Mouse (Mus musculus) hindbrain, embryonic 10.5 days (tissue): ENCODE data around the gene Nrxn3. TPM values are rescaled to one million over a fixed set of nuclear protein-coding genes. Genes with fewer than 3 reads are reported as not detected.

Source experiments
- DNase-seq: peaks from one replicate; pipeline ENCODE4 v3.0.0-alpha.2; 2017; ENCODE audit warnings: low spot score
- H3K27ac ChIP-seq: fragments of 300-500 bp; sonication (generic); 2 replicates; pipeline ENCODE4 v1.5.1; 2016; ENCODE audit warnings: mild to moderate bottlenecking, moderate library complexity
- H3K27me3 ChIP-seq: fragments of 300-500 bp; sonication (generic); 2 replicates; pipeline ENCODE4 v1.6.1; 2016; ENCODE audit warnings: mild to moderate bottlenecking; ENCODE audit not compliant: poor library complexity, insufficient read depth, severe bottlenecking
- H3K36me3 ChIP-seq: fragments of 300-500 bp; sonication (generic); 2 replicates; pipeline ENCODE4 v1.6.1; 2016; ENCODE audit warnings: mild to moderate bottlenecking, moderate library complexity
- H3K4me1 ChIP-seq: fragments of 300-500 bp; sonication (generic); replicated peaks from 2 replicates; pipeline ENCODE4 v1.6.1; 2016; ENCODE audit warnings: mild to moderate bottlenecking
- H3K4me3 ChIP-seq: fragments of 300-500 bp; sonication (generic); 2 replicates; pipeline ENCODE4 v1.5.1; 2016; ENCODE audit warnings: mild to moderate bottlenecking, moderate library complexity
- H3K9me3 ChIP-seq: fragments of 300-500 bp; sonication (generic); 2 replicates; pipeline ENCODE4 v1.6.1; 2016; ENCODE audit warnings: mild to moderate bottlenecking, moderate library complexity
- WGBS: fragments of 180-500 bp; shearing (Covaris S2); methylation state at CpG from one replicate; pipeline ENCODE4 v1.1.7; 2016; 5-methylcytosine and 5-hydroxymethylcytosine counted together
- polyA plus RNA-seq: library from polyadenylated mRNA; unstranded; fragments of >200 nt; fragmentation: Nextera tagmentation; extraction: Ambion mirVana; gene quantifications from 2 replicates; pipeline ENCODE4 v1.2.1, GENCODE M21; 2016

Nrxn3 gene
- polyA plus RNA-seq, 1 experiment from 2014 or later: 23.5 TPM

DNA sequence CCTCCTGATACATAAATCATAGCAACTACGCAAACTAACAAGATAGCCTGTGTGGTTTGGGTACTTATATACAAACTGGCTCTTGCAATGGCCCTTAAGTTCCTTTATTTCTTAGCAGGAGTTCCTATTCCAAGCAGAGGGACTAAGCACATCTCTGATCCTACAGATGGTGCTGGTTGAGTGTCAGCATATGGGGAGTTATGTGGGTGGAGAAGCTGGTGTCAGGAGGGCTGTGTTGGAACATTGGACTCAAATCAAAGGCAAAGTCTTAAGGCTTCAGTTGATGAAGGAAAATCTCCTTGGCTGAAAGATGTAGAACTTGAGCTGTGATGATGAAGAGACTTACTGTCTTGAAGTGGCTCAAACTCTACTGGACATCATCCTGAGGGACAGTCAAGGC lies 238.1 kb downstream of the Nrxn3 start:
- Histone ChIP-seq H3K4me1 (no peaks in the 10 kb centered on the region), H3K27ac (no peak overlapping the region), H3K4me3 (no peak overlapping the region), H3K27me3 (no peaks in the 10 kb centered on the region), H3K36me3 (no peaks in the 10 kb centered on the region), H3K9me3 (no peaks in the 10 kb centered on the region)
- 92% methylated on average over 1 of the region's 1 CpGs for WGBS
- DNase-seq: no peak

GRCm38 (mm10) chr12:88966329-88966728 lies 243.7 kb downstream of the Nrxn3 start:
- no peaks in the 10 kb centered on the region for H3K36me3 ChIP-seq
- no peaks in the 10 kb centered on the region for H3K27me3 ChIP-seq
- H3K9me3 ChIP-seq: no peaks in the 10 kb centered on the region
- DNase-seq: no peak
- WGBS: 90% methylated on average over 4 of the region's 4 CpGs
- no peaks in the 10 kb centered on the region for H3K4me1 ChIP-seq
- no peak overlapping the region for H3K27ac ChIP-seq
- no peak overlapping the region for H3K4me3 ChIP-seq

- Histone ChIP-seq H3K36me3 (no peaks in the 10 kb centered on the region), H3K4me1 (no peaks in the 10 kb centered on the region), H3K9me3 (no peaks in the 10 kb centered on the region), H3K27ac (no peak overlapping the region), H3K27me3 (no peaks in the 10 kb centered on the region), H3K4me3 (no peak overlapping the region)
- DNase-seq: no peak
- WGBS: 85% methylated on average over 2 of the region's 2 CpGs
Observed at GRCm38 (mm10) chr12:88976621-88977020, 253.9 kb downstream of the Nrxn3 start.

GRCm38 (mm10) chr12:88983688-88984330 lies 261.1 kb downstream of the Nrxn3 start:
- WGBS: 30% methylated on average over 10 of the region's 10 CpGs
- H3K4me1 ChIP-seq: peaks cover 25% of the 10 kb centered on the region
- peak; percentile 8 for DNase-seq
- H3K9me3 ChIP-seq: no peaks in the 10 kb centered on the region
- H3K4me3 ChIP-seq: no peak overlapping the region
- no peaks in the 10 kb centered on the region for H3K27me3 ChIP-seq
- no peaks in the 10 kb centered on the region for H3K36me3 ChIP-seq
- peak overlapping the region; percentile 75 for H3K27ac ChIP-seq

GRCm38 (mm10) chr12:88984375-88984774 lies 261.7 kb downstream of the Nrxn3 start:
- Histone ChIP-seq H3K4me1 (peaks cover 25% of the 10 kb centered on the region), H3K27me3 (no peaks in the 10 kb centered on the region), H3K27ac (peak overlapping the region; percentile 66), H3K4me3 (no peak overlapping the region), H3K36me3 (no peaks in the 10 kb centered on the region), H3K9me3 (no peaks in the 10 kb centered on the region)
- DNase-seq: peak; percentile 26
- 8% methylated on average over 8 of the region's 8 CpGs for WGBS

DNA sequence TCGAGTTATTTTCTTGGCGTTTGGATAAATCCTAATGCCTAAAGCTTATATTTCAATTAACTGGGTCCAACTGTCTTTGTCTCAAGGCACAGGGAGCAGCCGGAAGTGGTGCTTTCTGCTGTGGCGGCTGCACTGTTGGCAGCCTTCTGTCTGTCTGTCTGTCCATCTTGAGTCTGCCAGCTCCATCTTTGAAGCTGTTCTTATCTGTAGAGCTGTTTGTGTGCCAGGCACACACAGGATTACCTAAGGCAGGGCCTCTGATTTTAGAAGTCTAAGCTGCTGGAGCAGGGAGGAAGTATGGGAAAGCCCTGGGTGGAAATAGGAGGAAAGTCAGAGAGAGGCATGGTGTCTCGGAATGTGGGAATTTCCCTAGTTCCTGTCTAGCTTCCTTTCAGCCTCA lies 262.1 kb downstream of the Nrxn3 start:
- peak overlapping the region; percentile 66 for H3K27ac ChIP-seq
- H3K9me3 ChIP-seq: no peaks in the 10 kb centered on the region
- WGBS: 39% methylated on average over 5 of the region's 5 CpGs
- no peak for DNase-seq
- H3K4me1 ChIP-seq: peaks cover 25% of the 10 kb centered on the region
- H3K4me3 ChIP-seq: no peak overlapping the region
- no peaks in the 10 kb centered on the region for H3K27me3 ChIP-seq
- no peaks in the 10 kb centered on the region for H3K36me3 ChIP-seq

GRCm38 (mm10) chr12:88987046-88987445 lies 264.4 kb downstream of the Nrxn3 start:
- Histone ChIP-seq H3K9me3 (no peaks in the 10 kb centered on the region), H3K36me3 (no peaks in the 10 kb centered on the region), H3K27ac (no peak overlapping the region), H3K4me1 (peaks cover 25% of the 10 kb centered on the region), H3K4me3 (no peak overlapping the region), H3K27me3 (no peaks in the 10 kb centered on the region)
- WGBS: 54% methylated on average over 4 of the region's 4 CpGs
- peak; percentile 18 for DNase-seq

DNA sequence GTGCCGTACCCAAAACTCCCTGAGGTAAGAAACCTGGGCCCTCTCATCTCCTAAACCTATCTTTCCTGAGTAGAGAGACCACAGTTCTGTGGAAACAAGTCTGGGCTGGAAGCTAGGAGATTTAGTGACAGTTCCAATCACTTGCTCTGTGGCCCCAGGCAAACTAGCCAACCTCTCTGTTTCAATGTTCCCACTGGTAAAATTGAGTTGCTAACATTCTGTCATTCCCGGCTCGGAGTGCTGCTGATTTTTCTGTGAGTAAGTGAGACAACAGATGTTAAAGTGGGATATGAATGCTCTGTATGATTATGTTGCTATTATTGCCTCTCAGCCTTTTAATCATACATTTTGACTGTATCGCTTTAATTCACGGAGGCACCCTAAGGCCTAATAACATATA lies 268.1 kb downstream of the Nrxn3 start:
- no peaks in the 10 kb centered on the region for H3K9me3 ChIP-seq
- H3K27ac ChIP-seq: no peak overlapping the region
- no peak for DNase-seq
- H3K4me1 ChIP-seq: no peaks in the 10 kb centered on the region
- no peak overlapping the region for H3K4me3 ChIP-seq
- 90% methylated on average over 5 of the region's 5 CpGs for WGBS
- H3K36me3 ChIP-seq: no peaks in the 10 kb centered on the region
- no peaks in the 10 kb centered on the region for H3K27me3 ChIP-seq

GRCm38 (mm10) chr12:88992141-88992540 lies 269.5 kb downstream of the Nrxn3 start:
- Histone ChIP-seq H3K27me3 (no peaks in the 10 kb centered on the region), H3K36me3 (no peaks in the 10 kb centered on the region), H3K4me1 (no peaks in the 10 kb centered on the region), H3K27ac (no peak overlapping the region), H3K4me3 (no peak overlapping the region), H3K9me3 (no peaks in the 10 kb centered on the region)
- WGBS: under 1% methylated on average over 2 of the region's 2 CpGs
- peak; percentile 7 for DNase-seq

DNA sequence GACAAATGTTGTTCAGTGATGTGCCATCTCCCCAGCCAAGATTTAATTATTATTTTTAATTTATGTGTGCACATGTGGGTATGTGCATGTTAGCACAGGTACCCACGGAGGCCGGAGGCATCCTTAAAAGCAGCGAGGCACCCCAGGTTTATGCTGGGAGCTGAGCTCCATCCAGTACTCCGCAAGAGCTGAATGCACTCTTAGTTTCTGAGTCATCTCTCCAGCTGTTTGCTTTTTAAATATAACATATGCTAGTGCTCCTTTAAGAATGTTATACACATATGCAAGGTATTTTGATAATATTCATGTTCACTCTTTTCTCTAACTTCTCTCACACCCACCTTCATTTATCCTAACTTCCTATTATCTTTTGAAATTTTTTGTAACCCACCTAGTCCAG lies 271.1 kb downstream of the Nrxn3 start:
- 91% methylated on average over 4 of the region's 4 CpGs for WGBS
- Histone ChIP-seq H3K4me1 (no peaks in the 10 kb centered on the region), H3K36me3 (no peaks in the 10 kb centered on the region), H3K27me3 (no peaks in the 10 kb centered on the region), H3K9me3 (no peaks in the 10 kb centered on the region), H3K27ac (no peak overlapping the region), H3K4me3 (no peak overlapping the region)
- no peak for DNase-seq

DNA sequence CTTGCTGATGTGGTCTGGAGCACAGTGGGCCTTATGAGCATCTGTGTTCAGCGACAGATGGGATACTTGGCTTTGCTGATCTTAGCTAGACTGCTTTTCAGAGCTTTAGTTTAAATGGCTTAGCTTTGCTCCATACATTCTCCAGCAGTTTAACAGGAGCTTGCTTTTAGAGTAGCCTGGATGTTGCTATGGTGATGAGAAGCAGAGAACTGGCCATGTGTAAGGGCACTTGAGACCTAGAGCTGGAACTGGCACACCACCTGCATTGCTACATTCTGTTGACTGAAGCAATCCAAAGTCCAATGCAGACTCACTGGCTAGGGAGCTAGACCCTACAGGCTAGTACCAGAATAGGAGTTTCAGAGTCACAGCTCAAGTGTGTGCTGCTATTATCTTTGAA lies 293.8 kb downstream of the Nrxn3 start:
- H3K4me3 ChIP-seq: no peak overlapping the region
- 95% methylated on average over 1 of the region's 1 CpGs for WGBS
- no peak overlapping the region for H3K27ac ChIP-seq
- no peaks in the 10 kb centered on the region for H3K36me3 ChIP-seq
- H3K27me3 ChIP-seq: no peaks in the 10 kb centered on the region
- no peaks in the 10 kb centered on the region for H3K9me3 ChIP-seq
- H3K4me1 ChIP-seq: no peaks in the 10 kb centered on the region
- DNase-seq: no peak

DNA sequence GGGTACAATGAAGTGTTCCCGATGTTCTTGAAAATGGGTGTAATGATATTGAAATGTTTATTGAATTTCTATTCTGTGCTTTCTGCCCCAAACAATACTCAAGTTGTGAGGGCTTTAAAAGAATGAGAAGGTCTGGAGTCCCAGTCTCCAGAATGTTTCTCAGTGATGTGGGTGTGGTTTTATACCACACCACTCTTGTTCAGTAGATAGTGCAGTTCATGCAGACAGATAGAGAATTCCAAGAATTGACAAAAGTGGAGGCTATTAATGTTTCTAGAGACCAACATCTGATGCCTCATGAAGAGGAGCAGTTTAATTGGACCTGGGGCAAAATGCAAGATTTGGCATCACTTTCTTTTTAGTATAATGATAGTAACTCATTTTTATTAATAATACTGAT lies 302.5 kb downstream of the Nrxn3 start:
- 96% methylated on average over 1 of the region's 1 CpGs for WGBS
- DNase-seq: no peak
- H3K36me3 ChIP-seq: no peaks in the 10 kb centered on the region
- H3K27me3 ChIP-seq: no peaks in the 10 kb centered on the region
- H3K9me3 ChIP-seq: no peaks in the 10 kb centered on the region
- no peak overlapping the region for H3K4me3 ChIP-seq
- H3K27ac ChIP-seq: no peak overlapping the region
- no peaks in the 10 kb centered on the region for H3K4me1 ChIP-seq

DNA sequence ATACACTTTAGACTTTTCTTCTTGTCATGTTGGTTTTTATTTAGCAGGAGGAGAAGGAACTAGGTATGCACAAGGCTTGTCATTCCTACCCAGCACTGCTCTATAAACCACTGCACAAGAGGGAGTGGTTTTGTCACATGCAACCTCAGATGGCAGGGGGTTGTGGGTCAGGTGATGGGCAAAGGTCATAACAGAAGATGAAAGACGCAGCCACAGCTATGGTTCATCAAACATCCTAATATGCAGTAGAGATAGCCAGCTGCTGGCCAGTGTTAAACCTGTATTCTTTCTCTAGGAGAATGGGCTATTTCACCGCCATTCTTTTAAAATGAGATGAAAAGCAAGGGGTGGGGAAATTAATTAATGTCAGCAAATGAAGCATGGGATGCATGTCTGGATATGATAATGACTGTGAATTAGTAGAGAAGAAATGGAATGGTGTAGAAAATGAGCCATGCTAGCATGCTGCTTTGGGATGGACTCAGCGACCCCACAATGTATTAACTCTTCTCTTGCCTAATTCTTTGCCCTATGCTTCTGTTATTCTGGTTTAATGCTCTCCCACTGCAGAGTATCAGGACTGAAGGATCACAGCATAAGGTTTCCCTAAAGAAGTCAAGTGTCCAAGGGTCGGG lies 313.4 kb downstream of the Nrxn3 start:
- no peaks in the 10 kb centered on the region for H3K27me3 ChIP-seq
- no peak overlapping the region for H3K27ac ChIP-seq
- WGBS: 57% methylated on average over 4 of the region's 4 CpGs
- no peaks in the 10 kb centered on the region for H3K4me1 ChIP-seq
- H3K4me3 ChIP-seq: no peak overlapping the region
- DNase-seq: no peak
- H3K36me3 ChIP-seq: no peaks in the 10 kb centered on the region
- no peaks in the 10 kb centered on the region for H3K9me3 ChIP-seq

- Histone ChIP-seq H3K27me3 (no peaks in the 10 kb centered on the region), H3K36me3 (no peaks in the 10 kb centered on the region), H3K27ac (no peak overlapping the region), H3K4me1 (peaks cover 12% of the 10 kb centered on the region), H3K9me3 (no peaks in the 10 kb centered on the region), H3K4me3 (no peak overlapping the region)
- DNase-seq: no peak
Observed at GRCm38 (mm10) chr12:89040151-89040550, 317.5 kb downstream of the Nrxn3 start.
